Mouse (Mus musculus) bone marrow, adult 2 months (tissue): ENCODE results near the gene Aagab.

Experiments used
- CTCF ChIP-seq: fragments of 200-500 bp; IDR thresholded peaks from 2 replicates; pipeline ENCODE4 v1.5.1; 2011; ENCODE audit warnings: low read length, control low read depth; ENCODE audit not compliant: control insufficient read depth, insufficient read depth
- POLR2A ChIP-seq: fragments of 200-500 bp; IDR thresholded peaks from 2 replicates; pipeline ENCODE4 v1.6.1; 2011; ENCODE audit warnings: low read depth, mild to moderate bottlenecking, control low read depth, low read length, borderline replicate concordance; ENCODE audit not compliant: control insufficient read depth

- TF ChIP-seq CTCF (no peak), POLR2A (no peak)
Observed at GRCm38 (mm10) chr9:63556316-63556715, 46.1 kb upstream of the Aagab start.
